Mouse (Mus musculus) limb, embryonic 11.5 days (tissue): Measurements from ENCODE around the gene Olfr545. TPM values are rescaled to one million over a fixed set of nuclear protein-coding genes. Genes with fewer than 3 reads are reported as not detected.
"Not testable (repeated sequence)": the region's sequence is repeated elsewhere in the genome, so short reads cannot be mapped to it uniquely, and the experiment has no call there.

Source experiments
- ATAC-seq: fragments of 200-750 bp; cut with Nextera tagmentation; 2 replicates; pipeline ENCODE4 v1.8.0; 2017; ENCODE audit warnings: low read depth; ENCODE audit not compliant: insufficient number of reproducible peaks, low FRiP score, low TSS enrichment
- DNase-seq: peaks from one replicate; pipeline ENCODE4 v3.0.0-alpha.2; 2015; ENCODE audit warnings: low spot score
- H3K27ac ChIP-seq: fragments of 300-500 bp; sonication (generic); replicated peaks from 2 replicates; pipeline ENCODE4 v1.5.1; 2014; ENCODE audit warnings: low read depth, mild to moderate bottlenecking, low read length
- H3K27me3 ChIP-seq: fragments of 300-500 bp; sonication (generic); 2 replicates; pipeline ENCODE4 v1.6.1; 2014; ENCODE audit warnings: mild to moderate bottlenecking, low read length, mixed read lengths; ENCODE audit not compliant: control insufficient read depth, insufficient read depth
- H3K36me3 ChIP-seq: fragments of 300-500 bp; sonication (generic); 2 replicates; pipeline ENCODE4 v1.6.1; 2014; ENCODE audit warnings: mild to moderate bottlenecking, low read length, moderate library complexity, mixed read lengths; ENCODE audit not compliant: control insufficient read depth, insufficient read depth
- H3K4me1 ChIP-seq: fragments of 300-500 bp; sonication (generic); 2 replicates; pipeline ENCODE4 v1.6.1; 2014; ENCODE audit warnings: low read length, mixed read lengths; ENCODE audit not compliant: control insufficient read depth, insufficient read depth
- H3K4me2 ChIP-seq: fragments of 300-500 bp; sonication (generic); 2 replicates; pipeline ENCODE4 v1.6.1; 2014; ENCODE audit warnings: low read depth, mild to moderate bottlenecking, moderate library complexity; ENCODE audit not compliant: severe bottlenecking
- H3K4me3 ChIP-seq: fragments of 300-500 bp; sonication (generic); 2 replicates; pipeline ENCODE4 v1.5.1; 2014; ENCODE audit warnings: low read depth, low read length
- H3K9ac ChIP-seq: fragments of 300-500 bp; sonication (generic); 2 replicates; pipeline ENCODE4 v1.6.1; 2014; ENCODE audit warnings: mild to moderate bottlenecking, low read length
- H3K9me3 ChIP-seq: fragments of 300-500 bp; sonication (generic); 2 replicates; pipeline ENCODE4 v1.6.1; 2016; ENCODE audit warnings: low read length; ENCODE audit not compliant: control insufficient read depth
- WGBS: fragments of 180-500 bp; shearing (Covaris S2); extraction: QIAGEN DNeasy Blood & Tissue Kit; methylation state at CpG from one replicate; pipeline ENCODE4 v1.1.7; 2014; 5-methylcytosine and 5-hydroxymethylcytosine counted together
- polyA plus RNA-seq: library from polyadenylated mRNA; unstranded; fragments of >200 nt; fragmentation: Nextera tagmentation; extraction: Ambion mirVana; gene quantifications from 2 replicates; pipeline ENCODE4 v1.2.1, GENCODE M21; 2014

Gene Olfr545
- polyA plus RNA-seq, 1 experiment from 2014 or later, result 0.39 TPM

GRCm38 (mm10) chr7:102486105-102486504 lies 13.3 kb downstream of the Olfr545 start:
- DNase-seq, result no peak
- WGBS, result 74% methylated on average over 1 of the region's 1 CpGs
- H3K27ac ChIP-seq, result no peak overlapping the region
- H3K9me3 ChIP-seq, result no peaks in the 10 kb centered on the region
- H3K27me3 ChIP-seq, result no peaks in the 10 kb centered on the region
- no peaks in the 10 kb centered on the region for H3K4me1 ChIP-seq
- no peak for ATAC-seq
- H3K36me3 ChIP-seq, result no peaks in the 10 kb centered on the region
- H3K4me2 ChIP-seq, result no peak overlapping the region
- no peak overlapping the region for H3K4me3 ChIP-seq
- H3K9ac ChIP-seq, result no peak overlapping the region

DNA sequence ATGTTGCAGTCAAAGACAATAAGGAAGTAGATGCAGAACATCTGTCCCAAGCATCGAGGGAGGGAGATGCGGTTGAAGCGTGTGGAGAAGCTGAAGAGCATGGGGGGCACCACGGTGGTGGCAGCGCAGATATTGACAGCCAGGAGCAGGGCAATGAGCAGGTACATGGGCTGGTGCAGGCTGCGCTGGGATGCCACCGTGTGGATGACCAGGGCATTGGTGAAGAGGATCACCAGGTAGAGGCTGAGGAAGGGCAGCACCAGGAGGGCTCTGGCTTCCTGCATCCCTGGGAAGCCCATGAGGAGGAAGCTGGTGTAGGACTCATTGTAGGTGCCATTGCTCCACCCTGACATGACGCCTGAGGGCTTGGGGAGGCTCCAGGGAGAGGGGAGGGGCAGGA lies 14.6 kb downstream of the Olfr545 start:
- not testable (repeated sequence) for H3K9me3 ChIP-seq, ATAC-seq, H3K4me2 ChIP-seq, H3K9ac ChIP-seq, H3K4me1 ChIP-seq, H3K27ac ChIP-seq, DNase-seq, H3K27me3 ChIP-seq, H3K36me3 ChIP-seq, H3K4me3 ChIP-seq
- WGBS, result 51% methylated on average over 7 of the region's 8 CpGs

DNA sequence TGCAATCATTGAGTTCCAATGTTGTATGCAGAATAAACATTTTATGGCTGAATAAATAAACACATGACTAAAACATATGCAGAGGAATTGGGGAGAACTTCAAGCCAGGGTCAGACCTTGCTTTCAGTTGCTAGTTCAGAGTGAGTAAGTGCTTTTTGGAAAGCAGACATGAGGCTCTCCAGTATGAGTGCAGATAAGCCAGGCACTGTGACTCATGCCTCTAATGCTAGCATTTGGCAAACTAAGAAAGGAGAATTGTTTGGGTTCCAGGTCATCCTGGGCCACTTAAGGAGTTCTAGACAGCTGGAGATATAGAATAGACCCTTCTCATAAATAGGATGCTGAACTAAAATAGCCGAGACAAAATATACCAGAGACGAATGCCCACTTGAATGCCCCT lies 15.7 kb downstream of the Olfr545 start:
- no peak overlapping the region for H3K27ac ChIP-seq
- H3K9ac ChIP-seq, result no peak overlapping the region
- H3K9me3 ChIP-seq, result no peaks in the 10 kb centered on the region
- H3K4me1 ChIP-seq, result no peaks in the 10 kb centered on the region
- H3K4me2 ChIP-seq, result no peak overlapping the region
- no peaks in the 10 kb centered on the region for H3K27me3 ChIP-seq
- H3K36me3 ChIP-seq, result no peaks in the 10 kb centered on the region
- ATAC-seq, result no peak
- DNase-seq, result no peak
- no peak overlapping the region for H3K4me3 ChIP-seq
- WGBS, result 95% methylated on average over 2 of the region's 2 CpGs

DNA sequence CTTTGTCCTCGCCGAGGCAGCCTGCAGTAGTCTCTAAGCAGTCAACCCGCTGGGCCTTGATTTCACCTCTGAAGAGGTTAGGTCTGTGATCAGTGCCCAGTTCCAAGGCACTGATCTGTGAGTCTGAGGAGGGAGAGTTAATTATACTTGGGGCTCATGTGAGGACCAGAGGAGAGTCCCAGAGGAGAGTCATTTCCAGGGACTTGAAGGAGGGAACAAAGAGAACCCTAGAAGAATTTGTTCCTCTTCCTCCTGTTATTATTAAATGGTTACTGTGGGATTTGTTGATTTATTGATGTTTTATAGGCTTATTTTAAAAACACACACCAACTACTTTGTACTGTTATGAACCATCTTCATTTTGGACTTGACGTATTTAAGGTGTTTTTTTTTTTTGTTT lies 17.8 kb downstream of the Olfr545 start, which contains the start of gene Olfr543:
Gene Olfr543 (minus strand): TSS at position 101 of the 400 bp plus-strand sequence.
- ATAC-seq, result no peak

DNA sequence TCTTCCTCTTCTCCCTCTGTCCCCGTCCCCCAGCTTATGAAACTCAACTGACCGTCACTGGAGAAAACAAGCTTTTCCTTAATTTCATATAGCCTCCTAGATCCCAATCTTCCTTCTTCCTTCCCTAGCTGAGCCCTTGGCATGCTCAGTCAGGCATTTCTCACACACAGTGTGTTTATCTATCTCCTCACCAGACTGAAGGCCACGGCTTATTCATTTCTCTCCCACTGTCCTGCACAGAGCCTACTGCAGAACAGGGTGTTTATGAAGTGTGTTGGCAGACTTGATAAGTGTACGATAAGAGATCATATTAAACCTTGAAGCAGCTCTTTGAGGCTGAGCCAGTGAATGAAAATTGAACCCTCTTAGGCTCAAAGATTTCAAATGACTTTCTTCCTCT lies 18.6 kb downstream of the Olfr545 start:
- no peaks in the 10 kb centered on the region for H3K4me1 ChIP-seq
- H3K4me3 ChIP-seq, result no peak overlapping the region
- H3K27ac ChIP-seq, result no peak overlapping the region
- H3K27me3 ChIP-seq, result no peaks in the 10 kb centered on the region
- DNase-seq (no peak), ATAC-seq (no peak)
- 91% methylated on average over 4 of the region's 4 CpGs for WGBS
- H3K9me3 ChIP-seq, result no peaks in the 10 kb centered on the region
- no peak overlapping the region for H3K9ac ChIP-seq
- H3K4me2 ChIP-seq, result no peak overlapping the region
- no peaks in the 10 kb centered on the region for H3K36me3 ChIP-seq

More for the DNA sequence above, 17.8 kb downstream of the Olfr545 start, which contains the start of gene Olfr543:
- H3K27me3 ChIP-seq, result no peaks in the 10 kb centered on the region
- H3K4me1 ChIP-seq, result no peaks in the 10 kb centered on the region
- H3K4me3 ChIP-seq, result no peak within 1 kb of the TSS
- H3K9me3 ChIP-seq, result no peaks in the 10 kb centered on the region
- no peak within 1 kb of the TSS for H3K9ac ChIP-seq
- no peak within 1 kb of the TSS for H3K4me2 ChIP-seq
- WGBS, result 93% methylated on average over 4 of the region's 4 CpGs
- DNase-seq, result no peak
- no peak within 1 kb of the TSS for H3K27ac ChIP-seq
- no peaks in the 10 kb centered on the region for H3K36me3 ChIP-seq

- H3K27ac ChIP-seq, result no peak overlapping the region
- no peak overlapping the region for H3K9ac ChIP-seq
- no peaks in the 10 kb centered on the region for H3K36me3 ChIP-seq
- WGBS, result 68% methylated on average over 5 of the region's 5 CpGs
- DNase-seq, result no peak
- no peaks in the 10 kb centered on the region for H3K4me1 ChIP-seq
- ATAC-seq, result no peak
- H3K27me3 ChIP-seq, result no peaks in the 10 kb centered on the region
- H3K9me3 ChIP-seq, result no peaks in the 10 kb centered on the region
- no peak overlapping the region for H3K4me3 ChIP-seq
- no peak overlapping the region for H3K4me2 ChIP-seq
These were observed 19.9 kb downstream of the Olfr545 start for GRCm38 (mm10) chr7:102479368-102480078.

- Histone ChIP-seq H3K9me3 (no peaks in the 10 kb centered on the region), H3K27ac (no peak overlapping the region), H3K36me3 (no peaks in the 10 kb centered on the region), H3K4me3 (no peak overlapping the region), H3K27me3 (no peaks in the 10 kb centered on the region), H3K4me1 (no peaks in the 10 kb centered on the region), H3K9ac (no peak overlapping the region), H3K4me2 (no peak overlapping the region)
- DNase-seq (no peak), ATAC-seq (no peak)
- 48% methylated on average over 3 of the region's 3 CpGs for WGBS
These were observed 20.4 kb downstream of the Olfr545 start for GRCm38 (mm10) chr7:102478926-102479325.

GRCm38 (mm10) chr7:102478425-102478824 lies 20.9 kb downstream of the Olfr545 start:
- no peaks in the 10 kb centered on the region for H3K27me3 ChIP-seq
- H3K9me3 ChIP-seq, result no peaks in the 10 kb centered on the region
- 87% methylated on average over 4 of the region's 4 CpGs for WGBS
- no peak overlapping the region for H3K27ac ChIP-seq
- no peak for ATAC-seq
- H3K4me2 ChIP-seq, result no peak overlapping the region
- H3K36me3 ChIP-seq, result no peaks in the 10 kb centered on the region
- H3K9ac ChIP-seq, result no peak overlapping the region
- no peaks in the 10 kb centered on the region for H3K4me1 ChIP-seq
- no peak overlapping the region for H3K4me3 ChIP-seq
- DNase-seq, result no peak

DNA sequence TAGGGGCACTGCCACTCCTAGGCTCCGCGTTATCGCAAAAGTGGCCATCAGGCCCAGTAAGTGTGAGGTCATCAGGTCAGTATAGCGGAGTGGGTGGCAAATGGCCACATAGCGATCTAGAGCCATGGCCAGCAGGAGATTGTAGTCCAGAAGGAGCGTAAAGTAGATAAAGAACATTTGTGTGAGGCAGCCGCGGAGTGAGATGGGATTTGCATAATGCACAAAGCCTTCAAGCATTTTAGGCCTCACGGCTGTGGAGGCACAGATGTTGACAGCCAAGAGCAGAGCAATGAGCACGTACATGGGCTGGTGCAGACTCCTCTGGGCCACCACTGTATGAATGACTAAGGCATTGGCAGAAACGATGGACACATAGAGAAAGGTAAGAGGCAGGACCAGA lies 22.0 kb downstream of the Olfr545 start:
- ATAC-seq (no peak), DNase-seq (no peak)
- H3K4me2 ChIP-seq, result no peak overlapping the region
- H3K27me3 ChIP-seq, result no peaks in the 10 kb centered on the region
- H3K9ac ChIP-seq, result no peak overlapping the region
- no peak overlapping the region for H3K4me3 ChIP-seq
- no peaks in the 10 kb centered on the region for H3K4me1 ChIP-seq
- WGBS, result 81% methylated on average over 11 of the region's 11 CpGs
- no peaks in the 10 kb centered on the region for H3K36me3 ChIP-seq
- no peak overlapping the region for H3K27ac ChIP-seq
- H3K9me3 ChIP-seq, result no peaks in the 10 kb centered on the region
